ENCODE assay signal across 9 mouse cellular contexts in genomic region chr15:103015009-103015399, GRCm38 (mm10). TPM values are rescaled to one million over a fixed set of nuclear protein-coding genes. Genes with fewer than 3 reads are reported as not detected.
A peak's percentile ranks its signal among the peaks of the same experiment; 100 is the strongest.
DNase-seq lines count a peak whose midpoint lies in the region; ATAC-seq and TF ChIP-seq lines count a peak whose summit lies in the region.
"Had no signal": no experiment of that assay in that cellular context is flagged by ENCODE, and none has a peak within 500 bp of the region (broad histone marks: within the 10 kb centered on the region; RNA-seq: fewer than 3 reads in every experiment).

No protein-coding gene starts in this region.

- peaks cover 100% of the 10 kb centered on the region for H3K27me3 ChIP-seq in heart, embryonic 10.5 days (ENCODE audit: insufficient read depth, poor library complexity, severe bottlenecking)
- H3K27me3 ChIP-seq in E14TG2a.4 (ENCODE audit: insufficient read depth, low read length): peaks cover 99% of the 10 kb centered on the region
- H3K27me3 ChIP-seq in embryonic facial prominence, embryonic 12.5 days: peaks cover 98% of the 10 kb centered on the region
- H3K27me3 ChIP-seq in limb, embryonic 11.5 days (ENCODE audit: control insufficient read depth, insufficient read depth, low read length): peaks cover 85% of the 10 kb centered on the region

- H3K36me3 ChIP-seq in heart, embryonic 10.5 days: no peaks in the 10 kb centered on the region
- H3K36me3 ChIP-seq in E14TG2a.4 (ENCODE audit: insufficient read depth, low read length): no peaks in the 10 kb centered on the region
- H3K36me3 ChIP-seq in embryonic facial prominence, embryonic 12.5 days: no peaks in the 10 kb centered on the region
- H3K36me3 ChIP-seq in limb, embryonic 11.5 days (ENCODE audit: control insufficient read depth, insufficient read depth, low read length): no peaks in the 10 kb centered on the region

- H3K4me1 ChIP-seq in heart, embryonic 10.5 days: peaks cover 25% of the 10 kb centered on the region
- H3K4me1 ChIP-seq in E14TG2a.4 (replicated peaks; ENCODE audit: low read depth, low read length): peaks cover 42% of the 10 kb centered on the region
- H3K4me1 ChIP-seq in embryonic facial prominence, embryonic 12.5 days: no peaks in the 10 kb centered on the region
- H3K4me1 ChIP-seq in limb, embryonic 11.5 days (ENCODE audit: control insufficient read depth, insufficient read depth, low read length): peaks cover 63% of the 10 kb centered on the region

- H3K9me3 ChIP-seq in heart, embryonic 10.5 days: no peaks in the 10 kb centered on the region
- no peaks in the 10 kb centered on the region for H3K9me3 ChIP-seq in E14TG2a.4 (ENCODE audit: low read length)
- H3K9me3 ChIP-seq in embryonic facial prominence, embryonic 12.5 days: no peaks in the 10 kb centered on the region
- H3K9me3 ChIP-seq in limb, embryonic 11.5 days (ENCODE audit: control insufficient read depth, low read length): no peaks in the 10 kb centered on the region

- H3K4me2 ChIP-seq in embryonic facial prominence, embryonic 12.5 days (replicated peaks): 0 out of 2 replicates have a peak overlapping the region, but pooled peaks have one; percentile 3
- peak overlapping the region; percentile 53 for H3K4me2 ChIP-seq in limb, embryonic 11.5 days (ENCODE audit: low read depth, severe bottlenecking)

- no peak for ATAC-seq in embryonic facial prominence, embryonic 12.5 days (ENCODE audit: insufficient number of reproducible peaks, insufficient read depth, low FRiP score, low TSS enrichment)
- ATAC-seq in limb, embryonic 11.5 days (ENCODE audit: insufficient number of reproducible peaks, low FRiP score, low TSS enrichment, low read depth): 0 out of 2 replicates have a peak, but pooled peaks have one; percentile 19
- no peak for ATAC-seq in CD4-positive, CD25-positive, alpha-beta regulatory T cell, adult 4 months
- ATAC-seq in frontal cortex, adult (ENCODE audit: low TSS enrichment): no peak

- H3K4me3 ChIP-seq in heart, embryonic 10.5 days: peak overlapping the region; percentile 46
- peak overlapping the region; percentile 46 for H3K4me3 ChIP-seq in E14TG2a.4 (replicated peaks; ENCODE audit: low read length)
- 0 out of 2 replicates have a peak overlapping the region, but pooled peaks have one; percentile 7 for H3K4me3 ChIP-seq in embryonic facial prominence, embryonic 12.5 days
- peak overlapping the region; percentile 29 for H3K4me3 ChIP-seq in limb, embryonic 11.5 days (ENCODE audit: low read depth, low read length)

- under 1% methylated on average over 28 of the region's 28 CpGs for WGBS in heart, embryonic 10.5 days
- under 1% methylated on average over 28 of the region's 28 CpGs for WGBS in embryonic facial prominence, embryonic 12.5 days
- WGBS in limb, embryonic 11.5 days: 0% methylated on average over 28 of the region's 28 CpGs

- no peak for DNase-seq in heart, embryonic 10.5 days (ENCODE audit: low spot score)
- DNase-seq in heart, adult 9 months (ENCODE audit: low spot score in 2 of 2): no peak
- DNase-seq in limb, embryonic 11.5 days (ENCODE audit: low spot score): no peak
- no peak for DNase-seq in cerebellum, adult 11 months
- DNase-seq: cerebellum, adult 2 months had no signal

- no peak overlapping the region for H3K9ac ChIP-seq in embryonic facial prominence, embryonic 12.5 days
- peak overlapping the region; percentile 48 for H3K9ac ChIP-seq in limb, embryonic 11.5 days (ENCODE audit: low read length)

- no peak for TF ChIP-seq CTCF in E14TG2a.4 (conservative IDR thresholded peaks at IDR 0.05; ENCODE audit: low read length)

- peak overlapping the region; percentile 60; the same call in 1 of the 2 replicates for H3K27ac ChIP-seq in heart, embryonic 10.5 days
- no peak overlapping the region for H3K27ac ChIP-seq in embryonic facial prominence, embryonic 12.5 days
- no peak overlapping the region; the same call in 1 of the 2 replicates for H3K27ac ChIP-seq in limb, embryonic 11.5 days (replicated peaks; ENCODE audit: low read depth, low read length)

RNA-seq across cellular contexts. Expression of gene Hoxc4, which starts 3.7 kb away (rescaled TPM):
- 0.81 and 6.6 TPM in 2 replicates for polyA plus RNA-seq in heart, embryonic 10.5 days (2016; fragmentation: Nextera tagmentation; extraction: Ambion mirVana)
- polyA plus RNA-seq in embryonic facial prominence, embryonic 12.5 days (2016; fragmentation: Nextera tagmentation; extraction: Ambion mirVana): 0.92 and 1.2 TPM in 2 replicates
- polyA plus RNA-seq in limb, embryonic 11.5 days (2014; fragmentation: Nextera tagmentation; extraction: Ambion mirVana): 5.1 and 6.4 TPM in 2 replicates
- not detected for polyA plus RNA-seq in CD4-positive, CD25-positive, alpha-beta regulatory T cell, adult 4 months (2017; shearing (Covaris generic))

RNA-seq across cellular contexts. Expression of gene Hoxc6, which starts 16.9 kb away (rescaled TPM):
- polyA plus RNA-seq in heart, embryonic 10.5 days (2016; fragmentation: Nextera tagmentation; extraction: Ambion mirVana): 0.23 and 1.8 TPM in 2 replicates
- not detected in 2 replicates for polyA plus RNA-seq in embryonic facial prominence, embryonic 12.5 days (2016; fragmentation: Nextera tagmentation; extraction: Ambion mirVana)
- polyA plus RNA-seq in limb, embryonic 11.5 days (2014; fragmentation: Nextera tagmentation; extraction: Ambion mirVana): 9.5 and 10.9 TPM in 2 replicates
- not detected for polyA plus RNA-seq in CD4-positive, CD25-positive, alpha-beta regulatory T cell, adult 4 months (2017; shearing (Covaris generic))

RNA-seq across cellular contexts. Expression of gene Hoxc8, which starts 24.6 kb away (rescaled TPM):
- 0.06 and 1.7 TPM in 2 replicates for polyA plus RNA-seq in heart, embryonic 10.5 days (2016; fragmentation: Nextera tagmentation; extraction: Ambion mirVana)
- polyA plus RNA-seq in embryonic facial prominence, embryonic 12.5 days (2016; fragmentation: Nextera tagmentation; extraction: Ambion mirVana): not detected in 2 replicates
- polyA plus RNA-seq in limb, embryonic 11.5 days (2014; fragmentation: Nextera tagmentation; extraction: Ambion mirVana): 4.6 and 4.8 TPM in 2 replicates
- under 1 TPM in 1 of 2 experiments, not detected in 1; 0.43 TPM for polyA plus RNA-seq in CD4-positive, CD25-positive, alpha-beta regulatory T cell, adult 4 months (2017; shearing (Covaris generic))
- polyA plus RNA-seq: cerebellum, adult 2 months had no signal

RNA-seq across cellular contexts. Expression of gene Hoxc9, which starts 38.8 kb away (rescaled TPM):
- 0.49 TPM in 1 of 2 replicates, not detected in the other for polyA plus RNA-seq in heart, embryonic 10.5 days (2016; fragmentation: Nextera tagmentation; extraction: Ambion mirVana)
- polyA plus RNA-seq in embryonic facial prominence, embryonic 12.5 days (2016; fragmentation: Nextera tagmentation; extraction: Ambion mirVana): not detected in 2 replicates
- 4.4 and 6.1 TPM in 2 replicates for polyA plus RNA-seq in limb, embryonic 11.5 days (2014; fragmentation: Nextera tagmentation; extraction: Ambion mirVana)
- polyA plus RNA-seq in CD4-positive, CD25-positive, alpha-beta regulatory T cell, adult 4 months (2017; shearing (Covaris generic)): not detected
- polyA plus RNA-seq: cerebellum, adult 2 months had no signal

RNA-seq across cellular contexts. Expression of gene Hoxc5, which starts 47.8 kb away (rescaled TPM):
- 0.60 and 5.5 TPM in 2 replicates for polyA plus RNA-seq in heart, embryonic 10.5 days (2016; fragmentation: Nextera tagmentation; extraction: Ambion mirVana)
- polyA plus RNA-seq in embryonic facial prominence, embryonic 12.5 days (2016; fragmentation: Nextera tagmentation; extraction: Ambion mirVana): 1.2 and 2.4 TPM in 2 replicates
- 8.3 and 9.1 TPM in 2 replicates for polyA plus RNA-seq in limb, embryonic 11.5 days (2014; fragmentation: Nextera tagmentation; extraction: Ambion mirVana)
- not detected for polyA plus RNA-seq in CD4-positive, CD25-positive, alpha-beta regulatory T cell, adult 4 months (2017; shearing (Covaris generic))
